Mouse (Mus musculus) Patski (cell line): ENCODE results near the gene Il17rc. TPM values are rescaled to one million over a fixed set of nuclear protein-coding genes. Genes with fewer than 3 reads are reported as not detected.

Experiments used
- ATAC-seq: fragments of 100-300 bp; one replicate; pipeline ENCODE4 v1.8.0; 2021
- CTCF ChIA-PET: fragments of 350-600 bp; sonication (Branson Sonifier 250); formaldehyde crosslinking; loops from one replicate; lab custom pipeline; 2022; ENCODE audit warnings: inconsistent platforms; lab: Charles Lee
- POLR2A ChIA-PET: fragments of 350-600 bp; sonication (Branson Sonifier 250); formaldehyde crosslinking; loops from one replicate; lab custom pipeline; 2022; ENCODE audit warnings: antibody characterized with exemption, inconsistent platforms; lab: Charles Lee
- DNase-seq: peaks from one replicate; pipeline ENCODE4 v3.0.0-alpha.2; 2011; ENCODE audit warnings: low read depth, low spot score
- H3K27me3 ChIP-seq: fragments of 371-371 bp; one replicate; pipeline ENCODE4 v1.5.1; 2021
- CTCF ChIP-seq: fragments of 100-300 bp; IDR thresholded peaks from one replicate; pipeline ENCODE4 v1.5.1; 2021
- in situ Hi-C: fragments of 300-500 bp; cut with MboI; formaldehyde crosslinking; loops from 3 replicates; pipeline ENCODE4 v1.11.1; 2018; ENCODE audit warnings: low pct_unique_long_range_greater_than_20kb, mixed read lengths
- polyA plus RNA-seq: library from polyadenylated mRNA; unstranded; gene quantifications from one replicate; pipeline ENCODE4 v1.2.3, GENCODE M21; 2021

The Il17rc gene
- polyA plus RNA-seq, 1 experiment from 2014 or later, result 242 TPM

DNA sequence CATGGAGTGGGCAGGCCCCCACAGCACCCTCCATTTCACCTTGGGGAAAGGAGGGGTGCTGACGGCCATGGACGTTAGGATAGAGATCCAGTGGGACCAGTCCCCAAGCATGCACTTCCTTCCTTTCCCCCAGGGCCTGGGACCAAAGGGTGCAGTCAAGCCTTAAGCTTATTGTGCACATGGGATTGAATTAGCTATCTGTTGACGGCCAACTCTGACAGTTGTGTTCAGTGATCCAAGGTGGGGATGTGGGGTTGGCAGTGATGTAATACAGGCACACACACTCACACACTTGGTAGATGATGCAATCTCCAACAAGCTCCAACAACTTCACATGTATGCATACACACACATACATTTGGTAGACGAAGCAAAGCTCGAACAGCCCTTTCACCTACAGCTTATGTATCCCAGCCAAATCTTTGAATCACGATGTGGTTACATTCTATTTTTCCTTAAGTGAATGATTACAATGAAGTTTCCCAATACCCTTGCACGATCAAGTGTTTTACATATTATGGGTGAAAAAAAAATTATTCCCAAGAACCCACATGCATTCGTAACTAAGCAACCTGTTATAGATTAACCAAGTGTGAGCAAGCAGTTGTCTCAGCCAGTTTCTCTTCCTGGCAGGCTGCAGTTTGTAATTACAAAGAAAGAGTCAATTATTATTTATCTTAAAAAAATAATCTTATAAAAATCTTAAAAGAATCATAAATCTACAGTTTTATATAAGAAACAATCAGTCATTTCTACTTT, 26.8 kb upstream of the Il17rc start:
- DNase-seq (peak; percentile 49), ATAC-seq (peak; percentile 11)
- H3K27me3 ChIP-seq, result no peaks in the 10 kb centered on the region
- TF ChIP-seq CTCF, result no peak
- in situ Hi-C loops, result loop anchor here (5.0 kb wide), 2 partner anchors 38 to 83 kb away; partner anchors contain the start of gene Creld1
- ChIA-PET POLR2A (interaction anchor here (1.1 to 1.5 kb wide), 3 partner anchors 22 to 36 kb away, joined by 4 to 6 read pairs (median 5); no protein-coding TSS in a partner anchor), CTCF (interaction anchor here (1.0 to 7.8 kb wide), 2 partner anchors 23 to 43 kb away, joined by 3 to 82 read pairs; partner anchors contain the start of gene Il17rc)

DNA sequence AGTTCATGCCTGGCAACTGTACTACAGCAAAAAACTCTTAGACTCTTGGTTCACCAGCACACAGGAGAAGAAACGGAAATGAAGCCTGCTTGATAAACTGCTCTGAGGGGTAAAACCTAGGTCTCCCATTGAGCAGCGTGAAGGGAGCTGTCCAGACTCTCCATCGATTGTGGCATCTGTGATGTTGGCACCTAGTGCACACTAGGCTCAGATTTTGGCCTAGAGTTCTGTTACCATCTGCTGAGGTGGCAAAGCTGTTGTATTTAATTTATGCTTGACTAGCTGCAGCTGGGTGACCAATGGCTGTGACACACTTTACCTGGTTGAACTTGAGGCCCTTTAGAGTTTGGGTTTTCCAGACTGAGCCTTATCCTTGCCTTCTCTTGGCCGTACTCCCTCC, 23.6 kb upstream of the Il17rc start:
- ChIA-PET CTCF (no interaction called here), POLR2A (interaction anchor here (1.4 kb wide), 1 partner anchor 11 kb away, joined by 3 read pairs; the partner anchor contains the start of gene Il17re)
- in situ Hi-C loops, result no loop called here
- H3K27me3 ChIP-seq, result no peaks in the 10 kb centered on the region
- TF ChIP-seq CTCF, result no peak
- ATAC-seq, result no peak
- no peak for DNase-seq

DNA sequence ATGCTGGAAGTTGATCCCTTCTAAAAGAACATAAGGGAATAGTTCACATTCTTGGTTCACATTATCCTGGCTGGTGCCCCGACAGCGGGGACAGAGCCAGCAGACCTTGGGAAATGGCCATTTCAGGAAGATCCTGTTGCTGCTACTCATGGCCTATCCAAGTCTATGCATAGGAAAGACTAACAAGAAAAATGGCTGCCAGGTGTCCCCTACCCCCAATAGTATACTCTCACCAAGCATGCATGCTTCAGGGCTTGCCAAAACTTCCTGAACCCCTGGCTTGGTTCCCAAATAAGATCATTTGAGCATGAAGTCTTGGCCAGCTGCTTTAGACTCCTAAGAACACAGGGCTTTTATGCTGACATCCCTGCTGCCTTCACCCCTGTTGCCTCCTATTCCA, 19.4 kb upstream of the Il17rc start:
- ChIA-PET CTCF (interaction anchor here (0.9 to 1.6 kb wide), 5 partner anchors 11 to 30 kb away, joined by 3 to 5 read pairs (median 4); no protein-coding TSS in a partner anchor), POLR2A (interaction anchor here (0.6 kb wide), 1 partner anchor 15 kb away, joined by 3 read pairs; no protein-coding TSS in a partner anchor)
- DNase-seq (no peak), ATAC-seq (peak; percentile 53)
- in situ Hi-C loops, result no loop called here
- H3K27me3 ChIP-seq, result no peaks in the 10 kb centered on the region
- TF ChIP-seq CTCF, result no peak

DNA sequence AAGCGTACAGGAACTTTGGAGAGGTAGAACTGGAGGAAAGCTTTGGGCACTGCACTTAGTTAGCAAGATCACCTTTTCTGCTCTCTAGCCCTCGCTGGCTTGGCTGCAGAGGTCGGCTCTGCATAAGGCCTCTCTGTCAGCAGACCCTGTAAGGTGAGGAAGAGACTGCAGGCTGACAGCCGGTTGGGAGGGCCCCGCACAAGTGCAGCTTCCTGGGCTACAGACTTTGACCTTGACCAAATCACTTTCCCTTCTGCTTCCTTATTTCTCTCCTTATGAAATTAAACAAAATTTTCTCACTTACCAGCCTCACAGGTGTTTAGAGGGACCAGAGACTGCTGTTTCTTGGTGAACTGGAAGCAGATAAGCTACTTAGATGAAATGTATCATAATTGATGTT, 16.2 kb upstream of the Il17rc start:
- no peak for TF ChIP-seq CTCF
- ChIA-PET POLR2A (interaction anchor here (0.7 kb wide), 1 partner anchor 48 kb away, joined by 5 read pairs; no protein-coding TSS in a partner anchor), CTCF (no interaction called here)
- in situ Hi-C loops, result no loop called here
- ATAC-seq, result no peak
- no peaks in the 10 kb centered on the region for H3K27me3 ChIP-seq
- DNase-seq, result no peak

DNA sequence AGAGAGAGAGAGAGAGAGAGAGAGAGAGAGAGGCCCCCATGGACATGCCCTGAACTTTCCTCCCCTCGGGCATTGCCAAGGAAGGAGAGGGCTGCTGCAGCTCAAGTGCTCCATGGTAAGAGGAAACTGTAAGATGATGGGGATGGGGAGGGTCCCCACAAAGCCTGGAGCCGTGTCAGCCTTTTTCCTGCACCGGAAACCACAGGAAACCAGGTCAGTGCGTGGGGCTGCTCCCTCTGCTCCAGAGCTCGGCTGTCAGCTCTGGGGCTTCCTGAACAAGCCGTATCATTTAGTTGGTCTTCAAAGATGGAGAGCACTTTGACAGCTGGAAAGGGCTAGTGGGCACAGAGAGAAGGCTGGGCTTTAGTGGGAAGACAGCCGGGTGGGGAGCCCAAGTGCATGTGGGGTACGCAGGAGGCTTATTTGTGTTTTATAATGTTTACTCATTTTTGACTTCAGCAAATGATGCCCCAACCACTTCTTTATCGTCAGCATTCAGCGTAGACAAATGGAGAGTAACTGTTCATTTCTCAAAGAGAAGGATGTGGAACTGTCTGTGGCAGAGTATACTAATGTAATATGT, 13.2 kb upstream of the Il17rc start, which contains the start of gene Il17re:
Il17re (plus strand) TSS at position 533 of the 583 bp plus-strand sequence.
- ChIA-PET CTCF (interaction anchor here (2.6 kb wide), 1 partner anchor 10 kb away, joined by 10 read pairs; no protein-coding TSS in a partner anchor), POLR2A (interaction anchor here (0.6 to 1.5 kb wide), 2 partner anchors 10 to 68 kb away, joined by 3 read pairs; no protein-coding TSS in a partner anchor)
- DNase-seq, result no peak
- in situ Hi-C loops, result no loop called here
- no peak for TF ChIP-seq CTCF
- no peak for ATAC-seq
- no peaks in the 10 kb centered on the region for H3K27me3 ChIP-seq

DNA sequence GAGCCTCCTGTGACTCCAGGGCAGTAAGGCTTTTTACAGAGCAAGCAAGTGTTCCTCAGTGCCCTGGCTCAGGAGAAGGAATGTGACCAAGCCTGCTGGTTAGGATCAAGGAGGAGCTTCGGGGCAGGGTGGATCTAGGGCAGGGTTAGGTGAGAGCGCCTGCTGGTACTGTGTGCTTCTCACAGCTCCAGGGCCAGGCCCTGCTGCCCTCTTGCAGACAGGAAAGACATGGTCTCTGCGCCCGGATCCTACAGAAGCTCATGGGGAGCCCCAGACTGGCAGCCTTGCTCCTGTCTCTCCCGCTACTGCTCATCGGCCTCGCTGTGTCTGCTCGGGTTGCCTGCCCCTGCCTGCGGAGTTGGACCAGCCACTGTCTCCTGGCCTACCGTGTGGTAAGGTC, 12.6 kb upstream of the Il17rc start:
- in situ Hi-C loops, result no loop called here
- H3K27me3 ChIP-seq, result no peaks in the 10 kb centered on the region
- DNase-seq, result no peak
- CTCF ChIA-PET, result interaction anchor here (2.6 kb wide), 1 partner anchor 9 kb away, joined by 10 read pairs; no protein-coding TSS in a partner anchor
- no peak for ATAC-seq
- TF ChIP-seq CTCF, result no peak
- POLR2A ChIA-PET, result interaction anchor here (1.5 kb wide), 1 partner anchor 11 kb away, joined by 3 read pairs; no protein-coding TSS in a partner anchor

DNA sequence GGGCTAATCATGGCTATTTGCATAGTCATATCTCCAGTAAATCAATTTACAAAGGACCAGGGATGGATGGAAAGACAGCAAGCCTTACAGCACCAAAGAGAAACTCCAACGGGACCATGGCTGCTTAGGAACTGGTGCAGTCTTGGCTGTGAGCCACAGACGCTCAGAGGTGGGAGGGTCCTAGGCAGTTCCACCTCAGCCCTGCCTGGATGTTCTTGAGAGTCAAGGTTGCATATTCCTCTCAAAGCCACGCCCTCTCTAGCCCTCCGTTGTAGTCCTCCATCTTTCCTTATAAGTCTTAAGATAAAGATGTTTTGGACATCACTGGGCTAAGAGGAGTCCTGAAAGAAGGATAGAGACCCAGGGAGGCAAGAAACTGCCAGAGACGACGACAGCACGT, 7.2 kb upstream of the Il17rc start:
- ChIA-PET CTCF (interaction anchor here (2.1 to 10.3 kb wide), 2 partner anchors 12 to 21 kb away, joined by 5 to 82 read pairs; partner anchors contain the start of gene Jagn1), POLR2A (no interaction called here)
- ATAC-seq, result no peak
- no peak for DNase-seq
- TF ChIP-seq CTCF, result no peak
- in situ Hi-C loops, result no loop called here
- no peaks in the 10 kb centered on the region for H3K27me3 ChIP-seq

DNA sequence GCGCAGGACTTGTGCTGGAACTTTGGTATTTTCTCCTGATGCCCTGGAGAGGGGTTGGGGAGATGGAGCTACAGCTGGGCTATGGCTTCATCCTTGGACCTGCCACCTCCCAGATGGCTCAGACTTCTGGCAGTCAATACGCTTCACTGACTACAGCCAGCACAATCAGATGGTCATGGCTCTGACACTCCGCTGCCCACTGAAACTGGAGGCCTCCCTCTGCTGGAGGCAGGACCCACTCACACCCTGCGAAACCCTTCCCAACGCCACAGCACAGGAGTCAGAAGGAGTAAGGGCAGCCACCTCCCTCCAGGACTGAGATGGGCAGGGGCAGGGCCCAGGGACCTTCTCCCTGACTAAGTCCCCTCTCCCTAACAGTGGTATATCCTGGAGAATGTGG, 5.6 kb upstream of the Il17rc start:
- H3K27me3 ChIP-seq, result no peaks in the 10 kb centered on the region
- ChIA-PET CTCF (interaction anchor here (0.9 to 10.3 kb wide), 5 partner anchors 9 to 66 kb away, joined by 3 to 82 read pairs (median 4); partner anchors contain the start of genes Emc3, Fancd2 and Jagn1), POLR2A (interaction anchor here (1.0 to 1.7 kb wide), 2 partner anchors 15 to 19 kb away, joined by 3 to 7 read pairs; no protein-coding TSS in a partner anchor)
- in situ Hi-C loops, result no loop called here
- no peak for TF ChIP-seq CTCF
- DNase-seq (no peak), ATAC-seq (no peak)

DNA sequence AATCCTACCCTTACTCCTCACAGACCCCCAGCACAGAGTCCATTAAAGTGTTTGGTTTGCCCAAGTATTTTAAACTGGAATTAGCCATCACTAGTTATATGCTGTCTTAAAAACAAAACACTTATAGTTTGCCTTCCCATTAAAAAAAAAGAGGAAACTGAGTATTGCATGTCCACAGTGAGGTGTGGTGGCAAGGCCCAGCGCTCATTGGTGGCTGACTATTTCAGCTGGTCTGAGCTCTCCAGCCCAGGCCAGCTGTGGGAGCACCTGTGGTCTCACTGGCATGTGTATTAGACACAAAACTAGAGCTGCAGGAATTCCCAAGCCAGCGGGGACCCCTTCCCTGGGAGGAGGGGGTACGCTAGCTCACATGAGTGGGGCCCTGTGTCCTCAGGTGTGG, 2.7 kb upstream of the Il17rc start:
- H3K27me3 ChIP-seq, result no peaks in the 10 kb centered on the region
- no peak for ATAC-seq
- CTCF ChIA-PET, result interaction anchor here (1.3 to 10.3 kb wide), 6 partner anchors 11 to 25 kb away, joined by 3 to 82 read pairs (median 8); partner anchors contain the start of genes Il17re and Jagn1
- in situ Hi-C loops, result no loop called here
- no peak for TF ChIP-seq CTCF
- POLR2A ChIA-PET, result no interaction called here
- DNase-seq, result no peak

DNA sequence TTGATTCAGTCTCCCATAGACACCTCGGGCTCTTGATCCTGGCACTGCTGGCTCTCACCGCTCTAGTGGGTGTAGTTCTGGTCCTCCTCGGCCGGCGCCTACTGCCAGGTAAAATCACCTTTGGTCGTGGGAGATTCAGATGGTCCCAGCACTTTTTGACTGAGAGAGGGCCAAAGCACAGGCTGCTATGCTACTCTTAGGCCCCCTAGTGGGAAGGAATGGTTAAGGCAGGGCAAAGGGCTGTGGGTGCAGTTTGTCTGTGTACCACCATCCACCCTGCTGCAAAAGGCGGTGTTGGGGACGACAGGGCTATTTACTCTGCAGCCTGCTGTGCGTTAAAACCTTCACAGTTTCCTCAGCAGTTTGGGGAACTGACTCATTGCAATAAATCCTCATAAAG, 2.2 kb upstream of the Il17rc start:
- CTCF ChIA-PET, result interaction anchor here (0.7 to 10.3 kb wide), 7 partner anchors 11 to 26 kb away, joined by 3 to 82 read pairs (median 6); partner anchors contain the start of genes Il17re and Jagn1
- H3K27me3 ChIP-seq, result no peaks in the 10 kb centered on the region
- peak; percentile 53 for ATAC-seq
- no peak for TF ChIP-seq CTCF
- in situ Hi-C loops, result no loop called here
- POLR2A ChIA-PET, result interaction anchor here (3.0 kb wide), 1 partner anchor 26 kb away, joined by 10 read pairs; the partner anchor contains the start of gene Jagn1
- no peak for DNase-seq
